Mouse (Mus musculus) limb, embryonic 13.5 days (tissue): ENCODE measurements at regions not wholly inside any gene's neighbourhood (a gene's known extent, or its start where the extent isn't known, plus 50 kb on each side); places are given as distances from the start of the nearest gene placed in this dataset.

Experiments used
- ATAC-seq: fragments of 200-750 bp; cut with Nextera tagmentation; 2 replicates; pipeline ENCODE4 v1.8.0; 2017; ENCODE audit warnings: low read depth, moderate number of reproducible peaks, moderate TSS enrichment; ENCODE audit not compliant: low FRiP score
- H3K27ac ChIP-seq: fragments of 300-500 bp; sonication (generic); 2 replicates; pipeline ENCODE4 v1.5.1; 2015; ENCODE audit warnings: inconsistent platforms, mild to moderate bottlenecking, moderate library complexity
- H3K27me3 ChIP-seq: fragments of 300-500 bp; sonication (generic); 2 replicates; pipeline ENCODE4 v1.6.1; 2015; ENCODE audit warnings: mild to moderate bottlenecking, inconsistent platforms
- H3K36me3 ChIP-seq: fragments of 300-500 bp; sonication (generic); 2 replicates; pipeline ENCODE4 v1.6.1; 2015; ENCODE audit warnings: inconsistent platforms, mild to moderate bottlenecking, moderate library complexity
- H3K4me1 ChIP-seq: fragments of 300-500 bp; sonication (generic); 2 replicates; pipeline ENCODE4 v1.6.1; 2015; ENCODE audit warnings: inconsistent platforms
- H3K4me2 ChIP-seq: fragments of 300-500 bp; sonication (generic); replicated peaks from 2 replicates; pipeline ENCODE4 v1.6.1; 2015; ENCODE audit warnings: inconsistent platforms, mild to moderate bottlenecking, moderate library complexity
- H3K4me3 ChIP-seq: fragments of 300-500 bp; sonication (generic); 2 replicates; pipeline ENCODE4 v1.5.1; 2015; ENCODE audit warnings: moderate library complexity, mild to moderate bottlenecking, inconsistent platforms
- H3K9ac ChIP-seq: fragments of 300-500 bp; sonication (generic); 2 replicates; pipeline ENCODE4 v1.6.1; 2015; ENCODE audit warnings: mild to moderate bottlenecking, inconsistent platforms
- H3K9me3 ChIP-seq: fragments of 300-500 bp; sonication (generic); 2 replicates; pipeline ENCODE4 v1.6.1; 2016; ENCODE audit warnings: inconsistent platforms
- WGBS: fragments of 180-500 bp; shearing (Covaris S2); methylation state at CpG from one replicate; pipeline ENCODE4 v1.1.7; 2015; 5-methylcytosine and 5-hydroxymethylcytosine counted together

DNA sequence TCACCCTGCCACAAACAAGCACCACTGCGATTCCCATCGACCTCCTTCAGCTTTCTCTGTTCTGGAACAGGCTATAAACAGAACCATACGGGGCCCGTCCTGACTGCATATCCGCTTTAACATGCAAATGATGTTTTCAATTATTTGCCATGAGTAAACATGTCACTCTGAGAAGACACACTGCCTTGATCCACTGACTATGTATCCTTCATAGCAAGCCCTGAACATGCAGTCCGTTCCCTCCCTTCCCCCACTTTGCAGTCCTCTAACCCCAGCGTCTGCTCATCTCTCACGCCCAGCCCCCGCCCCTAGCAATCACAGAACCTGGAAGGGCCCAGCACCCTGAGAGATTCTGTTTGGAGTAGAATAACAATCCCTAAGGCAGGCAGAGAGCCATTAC, 89.4 kb upstream of the Rybp start:
- H3K4me3 ChIP-seq = no peak overlapping the region
- peaks cover 38% of the 10 kb centered on the region for H3K4me1 ChIP-seq
- H3K9me3 ChIP-seq = 0 out of 2 replicates have a peak, but pooled peaks cover 3% of the 10 kb centered on the region
- no peaks in the 10 kb centered on the region for H3K36me3 ChIP-seq
- no peak overlapping the region for H3K9ac ChIP-seq
- H3K27ac ChIP-seq = no peak overlapping the region
- WGBS = 8% methylated on average over 9 of the region's 9 CpGs
- H3K27me3 ChIP-seq = 0 out of 2 replicates have a peak, but pooled peaks cover 3% of the 10 kb centered on the region
- H3K4me2 ChIP-seq = no peak overlapping the region
- ATAC-seq = no peak

DNA sequence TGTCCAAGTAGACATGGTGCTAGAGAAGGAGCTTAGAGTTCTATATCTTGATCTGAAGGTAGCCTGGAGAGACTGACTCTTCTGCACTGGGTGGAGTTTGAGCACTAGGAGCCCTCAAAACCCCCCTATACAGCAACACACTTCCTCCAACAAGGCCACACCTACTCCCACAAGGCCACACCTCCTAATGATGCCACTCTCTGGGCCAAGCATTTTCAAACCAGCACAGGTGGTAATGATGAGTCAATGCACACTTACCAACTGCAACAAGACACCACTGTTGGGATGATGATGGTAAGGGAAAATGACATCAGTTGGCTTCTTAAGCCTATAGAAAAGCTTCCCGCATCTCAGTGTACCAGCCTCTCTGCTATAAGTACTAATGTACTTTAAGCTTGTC, 83.5 kb upstream of the Rybp start:
- no peak overlapping the region for H3K4me2 ChIP-seq
- no peak overlapping the region for H3K27ac ChIP-seq
- no peak overlapping the region for H3K4me3 ChIP-seq
- 82% methylated on average over 1 of the region's 1 CpGs for WGBS
- no peaks in the 10 kb centered on the region for H3K27me3 ChIP-seq
- 0 out of 2 replicates have a peak, but pooled peaks cover 3% of the 10 kb centered on the region for H3K9me3 ChIP-seq
- H3K4me1 ChIP-seq = no peaks in the 10 kb centered on the region
- no peak overlapping the region for H3K9ac ChIP-seq
- H3K36me3 ChIP-seq = no peaks in the 10 kb centered on the region
- ATAC-seq = no peak

DNA sequence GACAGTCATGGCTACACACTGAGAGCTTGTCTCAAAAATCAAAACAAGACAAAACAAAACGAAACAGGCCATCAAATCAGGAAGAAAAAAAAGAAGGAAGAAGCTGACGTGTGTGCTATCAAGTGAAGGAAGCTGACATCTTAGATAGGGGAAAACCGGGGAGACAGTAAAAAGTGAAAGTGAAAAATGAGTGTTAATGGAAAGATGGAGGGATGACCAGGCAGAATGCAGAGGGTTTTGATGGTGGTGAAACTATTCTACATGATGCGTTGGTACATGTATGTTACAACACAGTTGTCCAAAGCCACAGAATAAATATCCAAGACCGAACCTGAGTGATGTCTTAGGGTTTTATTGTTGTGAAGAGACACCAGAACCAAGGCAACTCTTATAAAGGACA, 83.1 kb upstream of the Rybp start:
- Histone ChIP-seq H3K4me1 (no peaks in the 10 kb centered on the region), H3K9ac (no peak overlapping the region), H3K27ac (no peak overlapping the region), H3K9me3 (0 out of 2 replicates have a peak, but pooled peaks cover 3% of the 10 kb centered on the region), H3K36me3 (no peaks in the 10 kb centered on the region), H3K4me2 (no peak overlapping the region), H3K4me3 (no peak overlapping the region), H3K27me3 (no peaks in the 10 kb centered on the region)
- WGBS = 88% methylated on average over 5 of the region's 5 CpGs
- no peak for ATAC-seq

DNA sequence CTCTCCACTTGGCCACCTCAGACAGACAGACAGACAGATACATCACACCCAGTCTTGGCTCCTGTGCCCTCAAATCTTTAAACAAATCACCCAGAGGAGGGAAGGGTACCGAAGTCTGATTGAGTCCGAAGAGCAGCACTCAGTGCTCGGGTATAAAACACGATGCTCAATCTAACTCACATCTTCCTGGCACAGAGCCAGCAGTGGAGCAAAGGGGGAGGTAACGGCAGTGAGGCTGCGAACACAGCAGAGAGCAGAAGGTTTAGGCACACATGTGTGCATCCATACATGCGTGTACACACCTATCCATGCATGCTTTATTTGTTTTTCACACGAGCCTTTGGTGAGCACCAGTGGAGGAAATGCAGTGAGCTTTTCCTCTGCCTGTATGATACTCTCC, 78.9 kb upstream of the Rybp start:
- WGBS = 63% methylated on average over 8 of the region's 8 CpGs
- Histone ChIP-seq H3K4me2 (no peak overlapping the region), H3K4me1 (no peaks in the 10 kb centered on the region), H3K4me3 (no peak overlapping the region), H3K27me3 (no peaks in the 10 kb centered on the region), H3K9ac (no peak overlapping the region), H3K27ac (no peak overlapping the region), H3K36me3 (no peaks in the 10 kb centered on the region), H3K9me3 (no peaks in the 10 kb centered on the region)
- no peak for ATAC-seq

DNA sequence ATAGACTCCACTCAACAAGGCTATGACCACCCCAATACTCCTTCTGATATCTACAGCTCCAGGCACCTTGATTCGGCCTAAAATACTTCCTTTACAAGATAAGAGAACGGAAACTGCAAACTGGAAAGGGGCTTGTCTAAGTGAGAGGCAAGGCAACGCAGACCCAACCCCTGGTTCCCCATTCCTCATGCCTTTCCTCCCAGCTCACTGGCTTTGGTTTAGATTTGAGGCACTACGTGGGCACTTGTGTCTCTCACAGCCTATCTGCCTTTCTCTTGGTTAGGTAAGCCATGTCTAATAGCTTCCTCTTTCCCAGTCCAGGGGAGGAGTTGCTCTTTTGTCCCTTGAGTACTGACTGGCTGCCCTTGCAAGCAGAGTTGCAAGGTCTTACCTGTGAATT, 78.5 kb upstream of the Rybp start:
- Histone ChIP-seq H3K9ac (no peak overlapping the region), H3K9me3 (no peaks in the 10 kb centered on the region), H3K4me2 (no peak overlapping the region), H3K4me3 (no peak overlapping the region), H3K27me3 (no peaks in the 10 kb centered on the region), H3K4me1 (no peaks in the 10 kb centered on the region), H3K36me3 (no peaks in the 10 kb centered on the region), H3K27ac (no peak overlapping the region)
- 91% methylated on average over 4 of the region's 4 CpGs for WGBS
- ATAC-seq = no peak

DNA sequence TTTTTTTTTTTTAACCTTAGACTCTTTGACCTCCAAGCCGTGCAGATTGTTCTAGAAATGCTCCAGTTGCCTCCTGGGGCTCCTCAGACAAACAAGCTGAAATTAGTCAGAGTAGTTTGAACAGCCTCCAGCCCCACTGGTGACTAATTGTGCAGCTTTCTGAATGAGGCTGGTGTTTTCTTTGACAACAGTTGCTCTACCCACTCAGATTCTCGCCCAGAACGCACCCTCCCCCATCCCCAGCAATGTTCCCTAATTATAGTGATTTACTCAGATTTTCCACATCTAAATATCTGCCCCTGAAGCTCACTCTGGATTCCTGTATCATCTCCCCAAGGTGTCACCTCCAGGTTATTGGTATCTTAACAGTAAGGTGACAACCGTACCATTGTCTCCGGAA, 76.4 kb upstream of the Rybp start:
- Histone ChIP-seq H3K9me3 (no peaks in the 10 kb centered on the region), H3K4me3 (no peak overlapping the region), H3K9ac (no peak overlapping the region), H3K27me3 (no peaks in the 10 kb centered on the region), H3K27ac (no peak overlapping the region), H3K36me3 (no peaks in the 10 kb centered on the region), H3K4me2 (no peak overlapping the region), H3K4me1 (no peaks in the 10 kb centered on the region)
- no peak for ATAC-seq
- 66% methylated on average over 5 of the region's 5 CpGs for WGBS

DNA sequence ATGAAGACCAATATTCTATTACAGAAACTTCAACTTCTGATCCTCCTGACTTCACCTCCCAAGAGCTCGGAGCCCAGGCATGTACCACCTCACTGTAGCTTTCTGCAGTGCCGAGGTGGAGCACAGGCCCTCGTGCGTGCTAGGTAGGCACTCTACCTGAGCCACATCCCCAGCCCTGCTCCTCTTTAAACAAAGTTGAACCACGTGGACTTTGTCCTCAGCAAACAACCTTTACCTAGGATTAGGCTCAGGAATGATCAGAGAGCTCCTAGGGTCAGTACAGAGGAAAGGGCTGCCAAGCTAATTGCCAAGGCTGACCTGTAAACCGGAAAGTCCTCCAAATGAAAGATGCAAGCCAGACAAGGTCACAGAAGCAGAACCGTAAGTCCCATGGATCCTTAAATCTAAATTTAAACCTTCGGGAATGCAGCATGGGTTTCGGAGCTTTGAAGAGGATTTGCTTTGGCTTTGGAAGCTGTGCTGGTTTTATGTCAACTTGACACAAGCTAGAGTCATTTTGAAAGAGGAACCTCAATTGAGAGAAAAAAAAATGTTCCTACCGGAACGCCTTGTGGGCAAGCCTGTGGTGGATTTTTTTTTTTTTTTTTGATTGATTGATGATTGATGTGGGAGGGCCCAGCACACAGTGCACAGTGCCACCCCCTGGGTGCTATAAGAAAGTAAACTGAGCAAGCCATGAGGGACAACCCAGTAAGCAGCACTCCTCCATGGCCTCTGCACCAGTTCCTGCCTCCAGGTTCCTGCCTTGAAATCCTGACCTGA, 69.5 kb upstream of the Rybp start:
- Histone ChIP-seq H3K4me2 (no peak overlapping the region), H3K27me3 (no peaks in the 10 kb centered on the region), H3K4me3 (no peak overlapping the region), H3K9ac (no peak overlapping the region), H3K4me1 (0 out of 2 replicates have a peak, but pooled peaks cover 3% of the 10 kb centered on the region), H3K36me3 (no peaks in the 10 kb centered on the region), H3K27ac (no peak overlapping the region), H3K9me3 (no peaks in the 10 kb centered on the region)
- no peak for ATAC-seq
- WGBS = 72% methylated on average over 11 of the region's 11 CpGs

DNA sequence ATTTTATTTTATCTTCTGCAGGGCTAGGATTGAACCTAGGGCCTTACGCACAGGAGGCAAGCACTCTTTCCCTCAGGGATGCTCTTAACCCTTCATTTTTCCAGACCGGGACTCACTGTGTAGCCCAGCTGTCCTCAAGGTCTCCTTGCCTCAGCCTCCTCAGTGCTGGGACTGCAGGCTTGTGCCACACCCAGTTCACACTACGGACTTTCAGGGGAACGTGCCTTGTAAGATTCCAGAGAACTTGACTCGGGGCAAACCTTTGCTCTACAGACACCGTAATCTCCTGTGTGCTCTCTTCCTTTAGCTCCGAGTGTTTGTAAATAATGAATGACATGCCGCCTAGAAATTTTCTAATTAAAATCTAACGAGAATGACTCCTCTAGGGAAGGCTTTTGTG, 68.6 kb upstream of the Rybp start:
- H3K27ac ChIP-seq = no peak overlapping the region
- no peak for ATAC-seq
- H3K4me3 ChIP-seq = no peak overlapping the region
- no peaks in the 10 kb centered on the region for H3K9me3 ChIP-seq
- no peak overlapping the region for H3K4me2 ChIP-seq
- 58% methylated on average over 9 of the region's 9 CpGs for WGBS
- no peaks in the 10 kb centered on the region for H3K27me3 ChIP-seq
- H3K9ac ChIP-seq = no peak overlapping the region
- H3K36me3 ChIP-seq = no peaks in the 10 kb centered on the region
- 0 out of 2 replicates have a peak, but pooled peaks cover 3% of the 10 kb centered on the region for H3K4me1 ChIP-seq

DNA sequence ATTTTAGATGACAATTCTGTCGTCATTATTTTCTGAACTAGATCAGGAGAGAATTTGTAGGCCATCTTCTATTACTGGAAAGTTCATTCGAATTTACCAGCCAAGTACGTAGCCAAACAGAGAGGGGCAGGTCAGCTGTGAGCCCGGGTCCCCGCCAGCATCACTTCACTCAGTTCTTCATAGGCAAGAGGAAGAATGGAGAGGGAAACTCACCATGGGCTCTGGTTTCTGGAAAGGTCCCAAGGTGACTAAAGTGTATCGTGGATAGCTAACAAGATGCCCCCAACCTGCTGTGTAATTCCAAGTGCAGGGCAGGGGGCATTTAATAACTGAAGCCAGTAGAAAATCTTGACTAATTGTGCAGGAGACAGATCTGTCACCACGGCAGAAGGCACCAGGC, 60.2 kb upstream of the Rybp start:
- Histone ChIP-seq H3K4me3 (no peak overlapping the region), H3K27me3 (no peaks in the 10 kb centered on the region), H3K27ac (no peak overlapping the region), H3K4me2 (no peak overlapping the region), H3K4me1 (peaks cover 9% of the 10 kb centered on the region), H3K36me3 (no peaks in the 10 kb centered on the region), H3K9me3 (no peaks in the 10 kb centered on the region), H3K9ac (no peak overlapping the region)
- no peak for ATAC-seq
- WGBS = 82% methylated on average over 7 of the region's 7 CpGs

DNA sequence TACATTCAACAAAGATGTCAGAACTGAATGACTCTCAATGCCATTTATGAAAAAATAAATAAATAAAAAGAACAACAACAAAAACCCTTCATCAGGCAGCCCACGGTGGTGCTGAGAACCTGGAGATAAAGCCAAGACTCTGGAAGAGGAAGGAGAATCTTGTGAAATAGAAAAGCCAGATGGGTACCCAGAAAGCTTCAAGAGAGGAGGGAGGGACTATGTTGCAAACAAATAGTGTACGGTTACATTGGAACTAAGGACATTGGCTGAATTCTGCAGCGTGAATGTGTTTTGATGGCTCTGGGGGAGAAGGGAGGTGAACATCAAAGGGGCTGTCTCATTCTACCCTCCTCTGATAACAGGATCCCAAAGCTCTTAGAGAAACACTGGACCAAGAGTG, 57.8 kb upstream of the Rybp start:
- no peak overlapping the region for H3K27ac ChIP-seq
- no peak overlapping the region for H3K9ac ChIP-seq
- H3K4me1 ChIP-seq = peaks cover 9% of the 10 kb centered on the region
- no peak overlapping the region for H3K4me3 ChIP-seq
- 87% methylated on average over 3 of the region's 3 CpGs for WGBS
- H3K9me3 ChIP-seq = no peaks in the 10 kb centered on the region
- no peaks in the 10 kb centered on the region for H3K27me3 ChIP-seq
- no peaks in the 10 kb centered on the region for H3K36me3 ChIP-seq
- no peak for ATAC-seq
- no peak overlapping the region for H3K4me2 ChIP-seq

DNA sequence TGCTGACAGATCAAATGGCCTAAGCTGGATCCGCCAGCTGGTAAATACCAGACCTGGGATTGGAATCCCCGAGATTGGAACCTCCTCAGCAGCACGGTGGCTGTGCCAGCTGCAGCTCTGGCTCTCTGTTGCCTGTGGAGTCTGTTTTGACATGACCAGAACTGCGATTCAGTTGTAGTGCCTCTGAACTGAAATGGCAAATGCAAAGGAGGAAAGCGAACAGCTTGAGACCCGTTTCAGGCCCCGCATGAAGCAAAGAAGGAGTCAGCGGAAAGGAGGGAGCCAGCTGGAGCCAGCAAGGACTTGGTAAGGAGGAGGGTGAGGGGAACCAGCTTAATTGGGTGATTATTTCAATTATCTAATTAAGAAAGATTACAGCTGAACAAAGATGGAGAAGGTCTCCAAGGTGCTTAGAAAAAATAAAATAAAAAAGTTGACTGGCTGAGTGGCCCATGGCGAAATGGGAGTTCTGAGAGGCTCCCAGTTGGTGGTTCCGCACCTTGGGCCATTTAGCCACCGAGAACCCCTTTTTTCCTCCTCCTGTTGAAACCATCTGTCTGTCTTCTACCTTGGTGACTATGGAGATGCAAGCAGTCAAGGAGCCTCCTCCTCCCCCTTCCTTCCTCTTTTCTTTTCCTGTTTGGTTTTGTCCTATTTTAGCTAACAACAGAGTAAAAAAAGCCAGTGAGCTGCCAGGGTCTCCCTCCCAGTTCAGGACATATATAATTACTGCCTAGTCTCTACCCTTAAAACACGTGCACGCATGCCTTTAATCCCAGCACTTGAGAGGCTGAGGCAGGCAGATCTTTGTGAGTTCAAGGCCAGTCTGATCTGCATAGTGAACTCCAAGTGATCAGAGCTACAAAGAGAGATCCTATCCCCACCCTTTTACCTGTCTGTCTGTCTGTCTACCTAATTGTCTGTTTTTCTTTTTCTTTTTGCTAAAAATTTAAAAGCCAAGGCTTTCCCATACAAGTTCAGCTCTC, 54.3 kb upstream of the Rybp start:
- H3K4me1 ChIP-seq = peaks cover 15% of the 10 kb centered on the region
- H3K27me3 ChIP-seq = 0 out of 2 replicates have a peak, but pooled peaks cover 10% of the 10 kb centered on the region
- ATAC-seq = no peak
- no peak overlapping the region for H3K4me3 ChIP-seq
- H3K9me3 ChIP-seq = no peaks in the 10 kb centered on the region
- no peak overlapping the region for H3K9ac ChIP-seq
- H3K27ac ChIP-seq = no peak overlapping the region
- H3K36me3 ChIP-seq = no peaks in the 10 kb centered on the region
- WGBS = 60% methylated on average over 13 of the region's 13 CpGs
- no peak overlapping the region for H3K4me2 ChIP-seq

DNA sequence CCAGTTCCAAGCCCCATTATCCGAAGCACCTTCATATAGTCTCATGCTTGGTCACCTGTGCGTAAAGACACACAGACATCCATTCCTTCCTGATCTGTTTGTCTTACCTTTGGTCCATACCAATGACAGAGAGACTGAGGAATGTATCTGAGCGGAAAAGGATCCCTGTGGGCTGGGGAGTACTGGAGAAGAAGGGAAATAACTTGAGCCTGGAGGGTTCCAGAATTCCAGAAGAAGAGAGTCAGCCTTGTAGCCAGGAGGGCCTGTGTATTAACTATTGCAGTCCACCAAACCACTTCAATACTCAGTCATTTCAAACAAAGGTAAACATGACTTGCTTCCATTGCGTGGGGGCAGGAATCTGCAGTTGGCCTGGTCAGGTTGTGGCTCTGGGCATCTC, 51.0 kb upstream of the Rybp start:
- Histone ChIP-seq H3K27me3 (0 out of 2 replicates have a peak, but pooled peaks cover 10% of the 10 kb centered on the region), H3K4me2 (no peak overlapping the region), H3K4me3 (no peak overlapping the region), H3K27ac (no peak overlapping the region), H3K36me3 (no peaks in the 10 kb centered on the region), H3K9me3 (no peaks in the 10 kb centered on the region), H3K9ac (no peak overlapping the region), H3K4me1 (peaks cover 20% of the 10 kb centered on the region)
- ATAC-seq = no peak
- 91% methylated on average over 4 of the region's 4 CpGs for WGBS
